In genomic region chr14:98887588-98887987, GRCm38 (mm10) we compare ENCODE assay signal across 19 mouse cellular contexts.
DNase-seq lines count a peak whose midpoint lies in the region; ATAC-seq and TF ChIP-seq lines count a peak whose summit lies in the region.
"Had no signal": no experiment of that assay in that cellular context is flagged by ENCODE, and none has a peak within 500 bp of the region (broad histone marks: within the 10 kb centered on the region; RNA-seq: fewer than 3 reads in every experiment).

No protein-coding gene starts in this region.

- no peaks in the 10 kb centered on the region for H3K36me3 ChIP-seq in kidney, postnatal 0 days (ENCODE audit: insufficient read depth, low read length)
- H3K36me3 ChIP-seq in lung, embryonic 16.5 days (ENCODE audit: control insufficient read depth, insufficient read depth, low read length), result no peaks in the 10 kb centered on the region
- H3K36me3 ChIP-seq: embryonic facial prominence, embryonic 13.5 days; embryonic facial prominence, embryonic 15.5 days; forebrain, embryonic 10.5 days; forebrain, embryonic 12.5 days had no signal

- no peak overlapping the region for H3K27ac ChIP-seq in kidney, postnatal 0 days
- no peak overlapping the region for H3K27ac ChIP-seq in lung, embryonic 16.5 days (ENCODE audit: low read length)
- H3K27ac ChIP-seq: embryonic facial prominence, embryonic 13.5 days; embryonic facial prominence, embryonic 15.5 days; forebrain, embryonic 10.5 days; forebrain, embryonic 12.5 days had no signal

- H3K4me3 ChIP-seq in kidney, postnatal 0 days (replicated peaks; ENCODE audit: low read depth, low read length), result no peak overlapping the region
- H3K4me3 ChIP-seq in lung, embryonic 16.5 days (ENCODE audit: low read length), result no peak overlapping the region
- H3K4me3 ChIP-seq: embryonic facial prominence, embryonic 13.5 days; embryonic facial prominence, embryonic 15.5 days; erythroblast, embryonic 14.5 days; forebrain, embryonic 10.5 days; forebrain, embryonic 12.5 days had no signal

- no peak overlapping the region for H3K4me2 ChIP-seq in kidney, postnatal 0 days (ENCODE audit: low read length)
- no peak overlapping the region for H3K4me2 ChIP-seq in lung, embryonic 16.5 days (ENCODE audit: low read depth, low read length)
- H3K4me2 ChIP-seq: embryonic facial prominence, embryonic 13.5 days; embryonic facial prominence, embryonic 15.5 days; forebrain, embryonic 12.5 days had no signal

- H3K27me3 ChIP-seq in kidney, postnatal 0 days (ENCODE audit: insufficient read depth, low read length), result no peaks in the 10 kb centered on the region
- no peaks in the 10 kb centered on the region for H3K27me3 ChIP-seq in lung, embryonic 16.5 days (ENCODE audit: control insufficient read depth, insufficient read depth, low read depth, low read length)
- H3K27me3 ChIP-seq: embryonic facial prominence, embryonic 13.5 days; embryonic facial prominence, embryonic 15.5 days; forebrain, embryonic 12.5 days had no signal

- no peaks in the 10 kb centered on the region for H3K4me1 ChIP-seq in kidney, postnatal 0 days (replicated peaks; ENCODE audit: insufficient read depth, low read length)
- H3K4me1 ChIP-seq in lung, embryonic 16.5 days (replicated peaks; ENCODE audit: control insufficient read depth, insufficient read depth, low read length), result no peaks in the 10 kb centered on the region
- H3K4me1 ChIP-seq: embryonic facial prominence, embryonic 13.5 days; embryonic facial prominence, embryonic 15.5 days; forebrain, embryonic 10.5 days; forebrain, embryonic 12.5 days had no signal

- no peaks in the 10 kb centered on the region for H3K9me3 ChIP-seq in kidney, postnatal 0 days (replicated peaks; ENCODE audit: low read length)
- H3K9me3 ChIP-seq in lung, embryonic 16.5 days (ENCODE audit: control insufficient read depth, low read length), result no peaks in the 10 kb centered on the region
- H3K9me3 ChIP-seq: embryonic facial prominence, embryonic 13.5 days; embryonic facial prominence, embryonic 15.5 days; forebrain, embryonic 10.5 days; forebrain, embryonic 12.5 days had no signal

- no peak for TF ChIP-seq CTCF in kidney, postnatal 0 days (IDR thresholded peaks at IDR 0.05; ENCODE audit: low read depth)

- peak; percentile 71 for DNase-seq in kidney, postnatal 0 days (ENCODE audit: low spot score)
- no peak for DNase-seq in kidney, adult 11 months
- no peak for DNase-seq in lung, postnatal 14 days
- DNase-seq: adrenal gland, adult 2 months; adrenal gland, postnatal 10 days; adrenal gland, postnatal 25 days; cerebellum, adult 11 months; cerebellum, adult 18-20 months; cerebellum, adult 8-10 months; cerebellum, adult 9-11 months; cerebellum, postnatal 14 days; cerebellum, postnatal 36 days had no signal

- H3K9ac ChIP-seq in kidney, postnatal 0 days (ENCODE audit: low read depth, low read length), result no peak overlapping the region
- H3K9ac ChIP-seq in lung, embryonic 16.5 days (ENCODE audit: low read length), result no peak overlapping the region
- H3K9ac ChIP-seq: embryonic facial prominence, embryonic 13.5 days; embryonic facial prominence, embryonic 15.5 days; forebrain, embryonic 12.5 days had no signal

- 65% methylated on average over 2 of the region's 2 CpGs for WGBS in kidney, postnatal 0 days
- 62% methylated on average over 2 of the region's 2 CpGs for WGBS in lung, embryonic 16.5 days

- ATAC-seq in kidney, postnatal 0 days (replicated peaks; ENCODE audit: low FRiP score, low read depth), result no peak
- ATAC-seq in lung, embryonic 16.5 days (ENCODE audit: low read depth), result peak; percentile 60; the same call in 1 of the 2 replicates
- ATAC-seq: forebrain, embryonic 16.5 days had no signal
